Mouse (Mus musculus): Measurements from ENCODE around the gene Galnt17.
A peak's percentile ranks its signal among the peaks of the same experiment; 100 is the strongest.

- TF ChIP-seq EP300 (IDR thresholded peaks at IDR 0.05; ENCODE audit: insufficient read depth, low read depth, low read length) (no peak), CTCF (IDR thresholded peaks at IDR 0.05; ENCODE audit: low read depth, low read length) (peak; percentile 14)
These were observed 381.0 kb downstream of the Galnt17 start for GRCm38 (mm10) chr5:130927138-130927793.
